Mouse (Mus musculus) right cerebral cortex, adult 18-20 months (tissue): ENCODE measurements around the gene Vps37d.

Experiments used
- DNase-seq: peaks from one replicate; pipeline ENCODE4 v3.0.0; 2022; ENCODE audit warnings: mixed read lengths

Gene Vps37d

GRCm38 (mm10) chr5:135077564-135078481 lies at the start of gene Vps37d:
TSS of gene Vps37d (minus strand) at chr5:135078266.
- DNase-seq, result peak; percentile 92

- no peak for DNase-seq
These were observed 49.6 kb upstream of the Vps37d start for GRCm38 (mm10) chr5:135127669-135128068.

- no peak for DNase-seq
These were observed 48.1 kb upstream of the Vps37d start for GRCm38 (mm10) chr5:135126121-135126520.

GRCm38 (mm10) chr5:135120753-135121152 lies 42.7 kb upstream of the Vps37d start:
- DNase-seq, result no peak

- DNase-seq, result peak; percentile 45
These were observed 40.6 kb upstream of the Vps37d start for GRCm38 (mm10) chr5:135118589-135119081.

GRCm38 (mm10) chr5:135115241-135115640 lies 37.2 kb upstream of the Vps37d start:
- no peak for DNase-seq

- no peak for DNase-seq
These were observed 35.7 kb upstream of the Vps37d start for GRCm38 (mm10) chr5:135113782-135114181.

- DNase-seq, result no peak
These were observed 31.9 kb upstream of the Vps37d start for GRCm38 (mm10) chr5:135109976-135110375.

GRCm38 (mm10) chr5:135109426-135109825 lies 31.4 kb upstream of the Vps37d start:
- DNase-seq, result no peak

- no peak for DNase-seq
These were observed 31.0 kb upstream of the Vps37d start for GRCm38 (mm10) chr5:135109017-135109416.

- peak; percentile 25 for DNase-seq
These were observed 29.7 kb upstream of the Vps37d start for GRCm38 (mm10) chr5:135107521-135108501.

- peak; percentile 64 for DNase-seq
These were observed 28.7 kb upstream of the Vps37d start for GRCm38 (mm10) chr5:135106758-135107256.

GRCm38 (mm10) chr5:135103999-135104660 lies 26.1 kb upstream of the Vps37d start:
- DNase-seq, result no peak

- DNase-seq, result no peak
These were observed 22.9 kb upstream of the Vps37d start for GRCm38 (mm10) chr5:135100981-135101380.

- DNase-seq, result no peak
These were observed 11.6 kb upstream of the Vps37d start, which contains the start of gene Mlxipl for GRCm38 (mm10) chr5:135089653-135090052. TSS of gene Mlxipl (plus strand) at chr5:135089890.

GRCm38 (mm10) chr5:135086871-135087270 lies 8.8 kb upstream of the Vps37d start:
- no peak for DNase-seq

GRCm38 (mm10) chr5:135080539-135080938 lies 2.5 kb upstream of the Vps37d start:
- DNase-seq, result no peak

GRCm38 (mm10) chr5:135079578-135079977 lies 1.5 kb upstream of the Vps37d start:
- DNase-seq, result no peak

- no peak for DNase-seq
These were observed 380 bp upstream of the Vps37d start for GRCm38 (mm10) chr5:135078482-135078810.

GRCm38 (mm10) chr5:135076931-135077505 lies 1.0 kb downstream of the Vps37d start:
- DNase-seq, result peak; percentile 39

- no peak for DNase-seq
These were observed 1.7 kb downstream of the Vps37d start for GRCm38 (mm10) chr5:135076368-135076767.

GRCm38 (mm10) chr5:135075655-135076054 lies 2.4 kb downstream of the Vps37d start:
- no peak for DNase-seq
